Mouse (Mus musculus) cerebellum, adult 2 months (tissue): ENCODE results near the gene Sae1.

Experiments used
- CTCF ChIP-seq: fragments of 200-500 bp; IDR thresholded peaks from 2 replicates; pipeline ENCODE4 v1.5.1; 2011; ENCODE audit warnings: low read depth, mild to moderate bottlenecking, control low read depth, low read length, moderate library complexity, borderline replicate concordance; ENCODE audit not compliant: insufficient read depth
- POLR2A ChIP-seq: fragments of 200-500 bp; IDR thresholded peaks from 2 replicates; pipeline ENCODE4 v1.6.1; 2011; ENCODE audit warnings: low read length, control low read depth, borderline replicate concordance; ENCODE audit not compliant: insufficient read depth

DNA sequence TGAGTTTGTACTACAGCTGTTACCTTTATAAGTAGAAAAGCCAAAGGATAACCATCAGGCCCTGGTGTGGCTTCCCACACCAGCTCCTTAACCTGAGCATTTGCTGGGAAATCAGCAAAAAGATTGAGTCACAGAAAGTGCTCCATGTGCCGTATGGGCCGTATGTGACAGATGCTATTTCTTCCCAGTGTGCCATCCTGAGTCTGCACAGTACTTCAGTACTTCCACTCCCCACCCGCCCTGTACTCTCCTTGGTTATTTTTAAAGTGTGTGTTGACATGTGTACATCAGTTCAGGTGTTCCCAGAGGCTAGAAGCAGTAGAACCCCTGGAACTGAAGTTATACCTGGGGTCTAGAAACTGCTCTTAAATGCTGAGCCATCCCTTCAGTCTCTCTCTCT, 19.4 kb upstream of the Sae1 start:
- no peak for TF ChIP-seq CTCF
- TF ChIP-seq POLR2A, result no peak
